Mouse (Mus musculus): ENCODE measurements around the gene Sfxn3.
A peak's percentile ranks its signal among the peaks of the same experiment; 100 is the strongest.

Sfxn3 gene

DNA sequence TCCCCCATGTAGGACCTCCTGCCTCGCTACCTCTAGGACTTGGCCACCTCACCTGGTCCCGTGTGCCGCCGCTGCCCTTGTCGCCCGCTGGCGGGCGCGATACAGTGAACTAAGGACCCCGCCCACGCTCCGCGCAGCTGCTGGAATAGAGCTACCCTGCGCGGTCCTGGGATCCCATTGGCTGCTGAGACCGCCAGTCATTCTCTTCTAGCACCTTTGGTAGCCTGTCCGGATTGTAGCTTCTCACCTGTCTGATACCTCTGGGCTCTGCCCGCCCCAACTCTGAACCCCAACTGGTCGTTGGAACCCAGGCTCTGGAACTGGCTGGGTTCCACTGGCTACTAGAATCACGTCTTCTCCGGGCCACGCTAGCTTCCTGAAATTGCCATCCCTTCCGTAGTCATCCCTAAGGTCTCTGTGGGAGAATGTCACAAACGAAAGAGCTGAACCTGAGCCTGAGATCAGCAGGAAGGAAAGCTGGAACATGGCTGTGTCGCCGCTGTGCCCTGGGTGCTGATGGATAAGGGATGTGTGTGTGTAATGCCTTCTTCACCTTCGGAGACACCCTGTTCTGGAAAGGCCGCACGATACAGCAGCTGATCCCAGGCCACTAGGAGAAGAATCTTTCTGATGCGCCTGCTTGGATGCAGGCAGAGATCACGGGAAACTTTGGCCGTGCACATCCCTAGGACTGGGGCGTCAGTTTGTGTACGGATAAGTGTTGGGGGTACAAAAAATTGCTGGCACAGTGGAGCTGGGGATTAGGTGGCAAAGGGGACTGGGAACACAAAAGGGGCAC, 581 bp upstream of the Sfxn3 start:
- peak; percentile 78 for DNase-seq (ENCODE audit: low read depth, low spot score)

- peak; percentile 95 for DNase-seq (ENCODE audit: low read depth, low spot score)
Observed at GRCm38 (mm10) chr19:45047935-45048643, 786 bp downstream of the Sfxn3 start.

DNA sequence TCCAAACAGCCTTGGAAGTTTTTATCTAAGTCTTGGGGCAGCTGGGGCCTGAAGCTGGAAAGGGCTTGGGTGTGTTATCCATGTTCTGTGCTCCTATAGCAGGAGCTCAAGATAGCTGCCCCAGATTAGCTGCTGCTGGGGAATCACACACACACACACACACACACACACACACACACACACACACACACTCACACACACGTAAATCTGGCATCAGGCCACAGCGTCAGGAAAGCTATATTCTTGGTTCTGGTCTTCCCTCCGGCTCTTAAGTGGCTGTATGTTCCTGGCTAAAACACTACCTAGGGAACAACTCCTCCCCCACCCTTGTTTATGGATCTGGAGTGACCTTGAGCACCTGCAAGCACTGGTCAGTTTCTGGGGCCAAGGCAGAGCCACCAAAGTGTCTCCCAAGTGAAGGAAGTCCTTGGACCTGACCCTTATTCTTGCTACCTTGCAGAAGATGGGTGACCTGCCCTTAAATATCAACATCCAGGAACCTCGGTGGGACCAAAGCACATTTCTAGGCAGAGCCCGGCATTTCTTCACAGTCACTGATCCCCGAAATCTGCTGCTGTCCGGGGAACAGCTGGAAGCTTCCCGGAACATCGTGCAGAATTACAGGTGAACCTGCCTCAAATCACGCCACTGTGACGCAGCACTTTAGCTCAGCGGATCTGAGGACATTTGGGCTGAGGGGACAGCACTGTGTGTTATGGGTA, 1.5 kb downstream of the Sfxn3 start:
- no peak for DNase-seq (ENCODE audit: low read depth, low spot score)

- DNase-seq (ENCODE audit: low read depth, low spot score), result no peak
Observed at GRCm38 (mm10) chr19:45049523-45049922, 2.2 kb downstream of the Sfxn3 start.

DNA sequence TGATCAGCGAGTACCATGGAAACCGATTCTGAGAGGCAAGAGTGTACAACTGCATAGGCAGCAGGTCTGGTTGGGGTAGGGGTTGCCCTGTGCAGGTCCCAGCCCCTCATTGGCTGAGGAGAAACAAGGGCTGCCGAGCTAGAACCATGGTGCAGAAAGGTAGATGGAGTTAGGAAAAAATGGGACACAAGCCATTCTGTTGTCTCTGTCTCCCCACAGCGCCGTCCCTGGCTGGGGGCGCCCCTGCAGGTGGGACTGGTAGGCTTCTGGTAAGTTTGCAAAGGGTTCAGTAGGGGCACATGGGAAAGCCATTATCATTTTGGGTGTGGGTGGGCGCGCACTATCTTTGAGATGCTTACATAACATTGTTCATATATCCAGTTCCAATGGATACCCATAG, 6.1 kb downstream of the Sfxn3 start:
- no peak for DNase-seq (ENCODE audit: low read depth, low spot score)

GRCm38 (mm10) chr19:45054892-45055690, 7.8 kb downstream of the Sfxn3 start:
- DNase-seq (ENCODE audit: low read depth, low spot score), result peak; percentile 81

GRCm38 (mm10) chr19:45056364-45056763, 9.1 kb downstream of the Sfxn3 start:
- no peak for DNase-seq (ENCODE audit: low read depth, low spot score)

DNA sequence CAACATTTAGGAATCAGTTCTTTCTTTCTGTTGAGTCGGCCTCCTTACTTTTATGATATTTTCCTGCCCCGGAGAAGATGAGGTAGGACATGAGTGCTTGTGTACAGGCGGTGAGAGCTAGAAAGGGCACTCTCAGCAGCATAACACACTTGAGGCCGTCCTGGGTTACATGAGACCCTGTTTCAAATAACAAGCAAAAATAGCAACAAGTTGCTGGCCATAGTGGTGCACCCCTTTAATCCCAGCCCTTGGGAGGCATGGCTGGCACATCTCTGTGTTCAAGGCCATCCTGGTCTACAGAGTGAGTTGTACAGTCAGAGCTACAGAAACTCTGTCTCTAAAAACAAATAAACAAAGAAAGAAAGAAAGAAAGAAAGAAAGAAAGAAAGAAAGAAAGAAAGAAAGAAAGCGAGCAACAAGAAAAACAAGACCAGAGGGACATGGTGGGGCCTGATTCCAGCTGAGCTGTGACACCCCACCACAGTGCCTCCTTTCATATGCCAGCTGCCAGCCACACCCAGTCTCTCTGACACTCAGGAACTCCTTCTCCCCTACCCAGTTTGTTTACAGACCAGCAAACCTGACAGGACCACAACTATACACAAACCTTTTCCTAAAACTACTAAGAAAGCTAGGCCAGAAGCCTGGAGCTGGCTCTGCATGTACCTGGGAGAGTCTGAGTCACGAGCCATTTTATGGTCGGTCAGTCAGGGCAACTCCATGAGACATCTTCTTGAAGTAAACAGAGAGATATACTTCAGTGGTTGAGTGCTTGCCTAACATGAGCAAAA, 9.8 kb downstream of the Sfxn3 start:
- DNase-seq (ENCODE audit: low read depth, low spot score), result no peak

DNA sequence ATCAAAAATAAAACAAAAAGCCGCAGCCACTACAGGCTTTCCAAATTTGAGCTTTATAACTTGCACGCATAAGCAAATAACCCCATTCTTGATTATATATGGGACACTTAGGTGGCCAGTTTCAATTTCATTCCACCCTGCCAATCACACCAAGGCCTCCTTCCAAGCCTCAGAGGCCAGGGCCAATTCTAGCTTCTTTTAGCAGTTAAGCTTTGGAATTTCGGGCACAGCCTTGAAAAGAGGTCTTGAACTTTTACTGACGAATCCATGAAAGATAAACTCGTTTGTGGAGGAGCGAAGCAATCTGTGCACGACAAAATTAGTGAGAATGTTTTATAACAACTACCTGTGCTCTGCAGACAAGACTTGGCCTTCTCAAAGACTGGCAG, 10.4 kb downstream of the Sfxn3 start:
- no peak for DNase-seq (ENCODE audit: low read depth, low spot score)

DNA sequence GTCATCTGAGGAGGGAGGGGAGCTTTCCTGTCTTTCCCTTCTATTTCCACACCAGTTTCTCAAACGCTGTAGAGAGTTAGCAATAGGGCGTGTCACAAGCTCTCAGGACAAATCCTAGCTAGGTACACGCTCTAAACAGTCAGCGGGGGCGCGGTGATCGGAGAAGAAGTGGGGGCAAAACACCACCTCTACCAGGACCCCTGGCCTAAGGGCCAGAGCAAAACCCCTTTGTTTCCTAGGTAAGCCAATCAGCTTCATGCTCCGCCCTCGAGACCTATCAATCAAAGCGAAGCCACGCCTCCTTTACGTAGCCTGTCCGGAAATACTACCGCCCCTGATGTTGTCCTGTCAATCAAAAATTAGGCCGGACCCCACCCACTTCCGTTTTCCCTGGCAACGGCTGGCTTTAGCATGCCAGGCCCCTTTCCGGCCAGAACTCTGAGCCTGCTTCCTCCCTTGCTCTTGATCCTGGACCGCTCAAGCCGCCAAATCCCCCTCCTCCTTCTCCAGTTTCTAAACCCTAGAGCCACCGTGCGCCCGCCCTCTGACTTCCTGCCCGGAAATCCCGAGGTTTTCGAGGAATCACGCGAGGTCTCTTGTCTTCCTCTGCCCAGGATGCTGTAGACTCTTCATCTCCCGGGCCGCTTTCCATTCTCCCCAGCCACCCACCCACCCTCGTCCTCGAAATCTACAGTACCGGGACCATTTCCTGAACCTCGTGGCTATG, 11.0 kb downstream of the Sfxn3 start:
- DNase-seq (ENCODE audit: low read depth, low spot score), result peak; percentile 97

- DNase-seq (ENCODE audit: low read depth, low spot score), result no peak
Observed at GRCm38 (mm10) chr19:45058841-45059240, 11.5 kb downstream of the Sfxn3 start.

- no peak for DNase-seq (ENCODE audit: low read depth, low spot score)
Observed at GRCm38 (mm10) chr19:45063565-45064292, 16.4 kb downstream of the Sfxn3 start.

DNA sequence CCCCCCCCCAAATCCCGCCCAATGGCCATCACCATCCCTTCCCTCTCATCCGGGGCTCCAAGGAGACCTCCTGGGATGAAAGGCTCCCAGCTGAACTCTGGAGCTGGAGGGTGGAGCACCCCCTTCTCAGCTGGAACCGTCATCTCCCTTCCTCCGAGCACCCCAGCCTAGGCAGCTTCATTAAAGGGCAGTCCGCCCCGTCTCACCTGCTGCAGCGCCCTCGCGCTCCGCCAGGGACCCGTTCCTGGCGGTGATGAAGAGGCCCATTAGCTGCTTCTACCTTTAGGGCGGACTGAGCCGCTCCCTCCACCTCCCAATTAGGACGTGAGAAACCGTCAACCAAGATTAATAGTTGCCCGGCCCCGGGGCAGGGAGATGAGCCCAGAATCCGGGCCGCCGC, 17.9 kb downstream of the Sfxn3 start:
- DNase-seq (ENCODE audit: low read depth, low spot score), result no peak

DNA sequence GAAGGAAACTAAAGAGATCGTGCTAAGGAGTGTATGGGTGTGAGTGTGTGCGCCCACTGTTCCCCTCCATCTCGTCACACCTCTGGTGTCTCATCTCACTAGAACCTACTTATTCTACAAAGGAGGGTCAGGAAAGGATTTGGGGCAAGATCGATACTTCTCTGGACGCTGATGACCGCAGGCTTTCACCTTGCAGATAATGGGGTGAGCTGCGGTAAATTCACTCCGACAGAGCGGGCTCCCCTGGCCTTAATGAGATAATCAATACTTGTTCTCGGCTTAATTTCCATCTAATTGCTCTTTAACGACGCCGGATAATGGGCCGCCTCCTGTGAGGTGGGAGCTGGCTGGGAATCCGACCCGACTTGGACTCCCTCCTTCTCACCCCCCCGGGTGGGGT, 19.9 kb downstream of the Sfxn3 start:
- no peak for DNase-seq (ENCODE audit: low read depth, low spot score)

DNA sequence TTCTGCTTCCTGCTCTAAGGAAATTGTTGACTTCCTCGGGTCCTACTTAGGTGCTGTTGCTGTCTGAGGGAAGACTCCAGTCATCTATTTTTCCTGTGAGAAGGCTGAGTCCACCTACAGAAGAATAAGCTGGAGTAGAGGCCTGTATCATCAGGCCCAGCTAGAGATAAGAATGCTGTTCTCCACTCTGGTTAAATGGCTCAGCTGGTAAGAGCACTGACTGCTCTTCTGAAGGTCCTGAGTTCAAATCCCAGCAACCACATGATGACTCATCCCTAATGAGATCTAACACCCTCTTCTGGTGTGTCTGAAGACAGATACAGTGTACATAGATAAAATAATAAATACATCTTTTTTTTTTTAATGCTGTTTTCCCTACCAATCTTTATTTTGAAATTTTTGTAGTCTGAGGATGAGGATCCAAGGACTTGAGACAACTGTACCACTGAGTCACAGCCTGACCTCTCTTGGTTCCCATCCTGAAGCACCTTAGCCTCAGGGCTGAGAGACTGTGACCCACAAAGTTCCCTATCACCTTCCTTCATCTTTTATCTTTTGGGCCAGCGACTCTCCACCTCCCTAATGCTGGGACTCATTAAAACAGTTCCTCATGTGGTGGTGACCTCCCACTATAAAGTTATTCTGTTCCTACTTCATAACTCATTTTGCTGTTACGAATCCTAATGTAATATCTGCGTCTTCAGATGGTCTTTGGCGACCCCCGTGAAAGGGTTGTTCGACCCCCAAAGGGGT, 20.6 kb downstream of the Sfxn3 start:
- DNase-seq (ENCODE audit: low read depth, low spot score), result no peak

GRCm38 (mm10) chr19:45073871-45074542, 26.7 kb downstream of the Sfxn3 start:
- DNase-seq (ENCODE audit: low read depth, low spot score), result no peak

- DNase-seq (ENCODE audit: low read depth, low spot score), result peak; percentile 88
Observed at GRCm38 (mm10) chr19:45074580-45075322, 27.4 kb downstream of the Sfxn3 start, which contains the start of gene Kazald1. Kazald1 (plus strand) TSS chr19:45075241.
